Mouse (Mus musculus): Measurements from ENCODE around the gene Chrd.
A peak's percentile ranks its signal among the peaks of the same experiment; 100 is the strongest.

Chrd gene

DNA sequence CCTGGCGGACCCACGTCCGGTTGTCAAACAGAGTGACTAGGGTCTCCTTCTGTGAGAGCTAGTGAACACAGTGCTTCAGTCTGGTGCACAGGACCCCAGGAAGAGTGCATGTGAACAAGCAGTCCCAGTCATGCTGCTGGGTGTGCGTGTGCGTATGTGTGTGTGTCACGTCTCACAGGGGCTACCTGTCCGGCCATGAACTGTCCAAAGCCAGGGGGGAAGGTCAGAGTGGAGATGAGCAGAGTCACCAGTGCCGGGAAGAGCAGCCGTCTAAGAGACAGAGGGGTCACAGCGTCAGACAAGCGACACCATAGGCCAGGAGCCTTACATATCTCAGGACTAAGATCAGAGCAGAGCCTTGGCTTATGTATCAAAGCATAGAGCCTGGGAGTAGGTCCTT is 22.6 kb upstream of the Chrd start:
- DNase-seq (ENCODE audit: extremely low read depth, low read depth, low spot score): no peak

DNA sequence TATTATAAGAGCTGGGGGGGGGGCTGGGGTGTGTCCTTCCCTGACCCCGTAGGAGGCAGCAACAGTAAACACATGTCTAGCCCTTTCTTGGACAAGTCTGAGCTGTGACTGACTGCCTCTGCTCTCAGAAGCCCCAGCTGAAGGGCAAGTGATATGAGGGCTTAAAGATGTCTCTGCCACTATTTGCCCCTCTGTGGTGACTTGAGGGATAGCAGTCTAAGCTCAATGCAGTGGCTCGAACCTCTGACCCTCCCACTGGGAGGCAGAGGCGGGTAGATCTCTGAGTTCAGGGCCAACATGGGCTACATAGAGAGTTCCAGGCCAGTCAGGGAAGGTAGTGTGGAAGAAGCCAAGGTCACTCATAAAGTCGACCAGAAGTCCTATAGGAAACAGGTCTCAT is 22.1 kb upstream of the Chrd start:
- no peak for DNase-seq (ENCODE audit: extremely low read depth, low read depth, low spot score)

DNA sequence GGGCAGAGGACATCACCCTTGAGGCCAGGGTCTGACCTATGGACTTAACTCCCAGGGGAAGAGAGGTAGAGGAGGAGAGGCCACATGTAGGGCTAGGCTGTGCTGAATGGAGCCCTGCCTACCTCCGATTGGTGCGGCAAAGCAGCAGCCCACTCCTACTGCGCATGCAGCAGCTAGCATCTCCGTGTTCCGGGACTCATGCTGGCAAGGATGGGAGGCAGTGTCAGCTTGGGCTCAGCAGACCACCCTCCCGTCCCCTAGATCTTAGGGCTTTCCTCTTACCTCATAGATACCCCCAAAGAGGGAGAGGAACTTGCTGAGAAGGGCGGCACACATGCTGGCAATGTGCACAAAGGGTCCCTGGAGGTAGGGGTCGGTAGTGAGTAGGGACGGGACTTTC is 20.7 kb upstream of the Chrd start:
- no peak for DNase-seq (ENCODE audit: extremely low read depth, low read depth, low spot score)

DNA sequence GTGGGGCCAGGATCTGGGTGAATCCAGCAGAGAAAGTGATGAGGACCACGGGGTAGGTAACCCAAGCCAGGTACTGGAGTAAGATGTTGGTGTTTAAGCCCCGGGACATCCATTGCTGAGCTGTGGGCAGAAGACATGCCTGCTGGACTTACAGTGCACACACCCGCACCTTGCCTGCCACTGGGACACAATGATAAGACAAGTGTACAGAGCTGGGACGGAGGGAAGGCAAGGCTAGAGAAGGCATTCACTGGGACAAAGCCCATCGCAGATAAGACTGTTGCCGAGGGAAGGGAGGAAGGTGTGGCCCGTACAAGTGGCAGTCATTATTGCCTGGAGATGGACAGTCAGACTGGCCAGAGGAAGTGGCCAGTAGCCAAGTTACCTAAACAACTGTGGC is 20.0 kb upstream of the Chrd start:
- no peak for DNase-seq (ENCODE audit: extremely low read depth, low read depth, low spot score)

DNA sequence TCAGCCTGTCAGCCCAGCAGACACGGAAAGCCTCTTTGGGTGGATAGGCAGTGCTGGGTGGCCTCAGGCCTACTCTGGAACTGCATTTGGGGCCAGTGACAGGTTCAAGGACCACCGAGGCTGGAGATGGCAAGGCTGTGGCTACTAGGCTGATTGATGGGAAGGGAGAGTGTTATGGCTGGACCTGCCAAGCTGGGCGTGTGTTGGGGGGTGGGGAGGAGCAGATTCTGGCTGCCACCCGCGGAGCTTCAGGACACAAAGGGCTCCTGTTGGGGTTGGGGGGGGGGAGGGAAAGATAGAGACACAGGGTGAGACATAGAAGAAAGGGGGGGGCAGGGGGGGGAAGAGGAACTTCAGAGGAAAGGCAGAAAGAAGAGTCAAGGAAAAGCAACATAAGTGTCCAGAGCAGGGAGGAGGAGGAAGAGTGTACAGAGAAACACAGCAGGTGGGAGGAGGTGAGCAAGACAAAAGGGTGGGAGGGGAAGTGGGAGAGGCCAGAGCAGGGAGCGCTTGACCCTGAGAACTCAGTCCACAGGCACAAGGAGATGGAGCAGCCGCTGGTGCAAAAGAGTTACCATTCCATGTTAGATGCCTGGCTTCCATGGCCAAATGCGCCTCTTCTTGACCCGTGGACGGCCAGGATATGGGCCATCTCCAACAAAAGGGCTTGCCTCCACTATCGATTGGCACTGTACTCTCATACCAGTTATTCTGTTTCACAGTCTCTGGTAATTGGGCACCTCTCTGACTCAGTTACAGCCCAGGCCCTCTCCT is 18.4 kb upstream of the Chrd start:
- DNase-seq (ENCODE audit: extremely low read depth, low read depth, low spot score): no peak

DNA sequence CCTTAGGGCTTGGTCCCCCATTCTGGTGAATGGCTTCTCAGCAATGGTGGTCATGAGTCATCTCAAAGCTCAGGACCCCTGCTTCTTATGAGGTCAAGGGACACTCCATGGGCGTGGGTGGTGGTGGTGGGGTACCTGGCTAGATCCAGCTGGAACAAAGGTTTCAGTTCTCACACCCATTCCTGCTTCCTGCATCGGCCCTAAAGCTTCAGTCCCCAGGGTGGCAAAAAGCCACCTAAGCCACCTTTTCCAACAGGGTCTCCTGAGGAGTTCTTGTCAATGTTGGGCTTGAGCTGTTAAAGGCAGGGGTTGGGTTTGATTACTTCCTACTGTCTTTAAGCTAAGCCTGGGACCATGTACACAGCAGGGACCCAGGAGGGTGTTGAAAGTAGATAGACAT is 17.8 kb upstream of the Chrd start:
- DNase-seq (ENCODE audit: extremely low read depth, low read depth, low spot score): no peak

DNA sequence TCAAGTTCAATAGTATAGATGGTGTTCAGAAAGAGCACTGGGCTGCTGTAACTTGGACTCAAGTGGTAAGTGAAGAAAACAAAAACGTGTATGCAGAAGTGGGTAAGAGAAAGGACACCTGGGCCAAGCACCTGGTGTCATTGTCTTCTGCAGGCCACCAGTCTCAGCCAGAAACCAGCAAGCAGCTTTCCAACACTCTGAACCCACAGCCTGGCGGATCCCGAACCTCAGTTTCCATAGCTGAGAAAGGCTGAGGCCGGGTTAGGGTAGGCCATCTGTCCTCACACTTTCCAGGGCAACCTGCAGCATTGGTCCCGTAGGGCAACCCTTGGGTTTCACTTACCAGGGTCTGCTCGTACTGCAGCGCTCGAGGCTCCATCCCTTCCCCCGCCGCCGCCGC is 17.4 kb upstream of the Chrd start:
- no peak for DNase-seq (ENCODE audit: extremely low read depth, low read depth, low spot score)

DNA sequence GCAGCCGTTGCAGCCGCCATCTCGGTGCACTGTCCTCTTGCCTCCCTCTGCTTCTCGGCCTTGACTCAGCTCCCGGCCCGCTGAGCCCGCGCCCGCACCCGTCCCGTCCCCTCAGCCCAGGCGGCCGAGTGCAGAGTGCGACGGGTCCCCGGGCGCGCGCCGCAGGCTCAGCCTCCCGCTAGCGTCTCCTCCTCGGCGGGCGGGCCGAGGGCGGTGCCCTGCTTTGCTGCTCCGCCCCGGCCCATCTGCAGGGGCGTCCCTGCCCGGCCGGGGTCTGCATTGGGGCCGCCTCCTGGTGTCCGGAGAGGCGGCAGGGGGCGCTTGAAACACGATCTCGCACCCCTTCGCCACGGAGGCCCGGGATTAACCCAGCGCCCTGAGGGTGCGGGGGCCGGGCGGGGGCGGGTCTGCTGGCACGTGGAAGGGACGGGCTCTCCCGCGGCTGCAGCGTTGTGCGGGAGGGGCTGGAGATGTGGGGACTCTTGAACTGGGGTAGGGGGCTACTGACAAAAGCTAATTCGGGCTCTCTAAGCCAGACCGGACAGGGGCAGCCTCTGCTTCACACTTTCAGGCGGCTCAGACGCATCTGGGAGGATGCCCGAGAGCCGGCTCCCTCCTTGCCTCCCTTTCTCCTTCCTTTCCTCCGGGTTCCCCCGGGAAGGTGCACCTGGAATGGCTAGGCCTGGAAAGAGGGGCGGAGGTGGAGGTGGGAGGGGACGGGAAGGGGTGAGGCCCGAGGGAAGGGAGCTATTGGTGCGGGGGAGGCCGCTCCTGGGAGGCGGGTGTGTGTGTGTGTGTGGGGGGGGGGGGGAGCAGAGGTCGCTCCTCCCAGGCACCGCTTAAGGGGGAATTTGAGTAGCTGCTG is 16.7 kb upstream of the Chrd start:
- DNase-seq (ENCODE audit: extremely low read depth, low read depth, low spot score): no peak

DNA sequence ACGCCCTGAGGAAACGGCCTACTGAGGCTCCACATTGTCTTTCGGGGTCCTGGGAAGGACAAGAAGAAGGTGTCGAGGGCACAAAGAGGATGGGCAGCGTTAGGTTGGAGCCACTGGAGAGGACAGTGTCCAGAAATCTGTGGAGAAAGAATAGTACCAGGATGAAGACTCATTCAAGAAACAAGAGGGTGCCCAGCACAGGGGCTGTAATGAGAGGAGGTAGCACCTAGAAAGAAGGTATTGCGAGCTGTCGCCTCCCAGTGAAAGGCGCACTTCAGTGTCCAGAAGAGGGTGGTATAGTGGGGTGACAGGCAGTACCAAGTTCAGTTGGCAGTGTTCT is 16.1 kb upstream of the Chrd start:
- DNase-seq (ENCODE audit: extremely low read depth, low read depth, low spot score): no peak

DNA sequence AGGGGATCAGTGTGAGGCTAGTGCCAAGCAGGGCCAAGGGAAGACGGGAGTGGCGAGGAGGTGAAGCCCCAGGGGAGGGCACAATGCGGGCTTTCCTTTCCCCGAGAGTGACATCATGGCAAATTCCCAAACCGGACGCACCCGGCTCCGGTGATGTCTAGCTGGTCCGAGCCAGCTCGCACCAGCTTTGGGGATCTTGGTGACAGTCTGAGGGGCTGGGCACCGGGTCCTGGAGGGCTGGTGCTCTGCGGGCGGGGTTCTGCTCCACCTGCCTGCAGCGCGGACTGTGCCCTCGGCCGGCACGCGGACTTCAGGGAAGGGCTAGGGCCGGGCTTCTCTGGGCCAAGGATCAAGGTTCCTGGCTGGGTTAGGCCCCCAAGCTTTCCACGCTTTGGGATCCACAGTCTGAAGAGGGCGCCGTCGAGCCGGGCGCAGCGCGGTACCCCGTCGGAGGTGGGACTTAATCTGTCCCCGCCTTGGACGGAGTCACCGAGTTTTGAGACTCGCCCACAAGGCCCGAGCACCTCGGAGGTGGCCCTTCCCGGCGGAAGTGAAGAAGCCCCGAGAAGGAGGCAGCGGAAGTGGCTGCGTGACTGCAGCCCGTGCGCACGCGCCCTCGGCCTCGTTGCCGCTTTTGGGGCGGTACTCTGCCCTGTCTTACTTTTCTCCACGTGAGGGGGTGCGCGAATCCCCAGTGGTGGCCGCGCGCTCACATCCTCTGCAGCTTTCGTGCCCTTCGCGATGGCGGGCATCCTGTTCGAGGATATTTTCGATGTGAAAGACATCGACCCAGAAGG is 15.5 kb upstream of the Chrd start, which contains the start of the genes Polr2h and Clcn2:
Polr2h (plus strand) TSS at position 485 of the 797 bp plus-strand sequence.
Clcn2 (minus strand) TSS at position 566 of the 797 bp plus-strand sequence.
- DNase-seq (ENCODE audit: extremely low read depth, low read depth, low spot score): peak; percentile 68

DNA sequence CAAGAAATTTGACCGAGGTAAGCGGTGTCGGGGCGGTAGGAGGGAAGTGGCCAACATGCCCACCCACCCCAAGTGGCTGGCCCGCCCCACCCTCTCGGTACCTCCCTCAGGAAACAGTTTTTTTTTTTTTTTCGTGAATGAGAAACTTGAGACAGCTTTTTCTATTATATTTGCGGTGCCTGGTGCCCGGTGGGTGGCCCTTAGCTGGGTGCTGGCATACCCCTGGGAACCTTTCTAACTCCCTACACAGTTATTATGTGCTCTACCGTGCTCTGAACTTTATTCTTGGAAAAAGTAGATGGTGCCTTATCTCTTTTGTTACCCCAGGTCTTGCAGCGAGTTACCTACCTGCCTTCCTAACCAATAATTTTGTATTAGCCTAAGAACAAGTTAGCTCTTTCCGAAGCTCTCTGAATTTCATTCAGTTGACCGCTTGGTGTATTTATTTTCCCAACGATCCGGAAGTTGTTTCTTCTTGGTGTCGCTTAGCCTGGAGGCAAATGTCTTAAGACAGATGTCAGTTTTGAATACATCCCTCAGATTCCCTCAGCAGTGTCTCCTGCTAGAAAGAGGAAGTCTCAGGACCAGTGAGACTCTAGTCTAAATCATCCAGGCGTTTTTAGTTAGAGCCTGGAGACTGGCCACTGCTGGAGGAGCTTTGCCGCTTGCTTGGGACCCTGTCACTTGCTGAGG is 14.8 kb upstream of the Chrd start:
- DNase-seq (ENCODE audit: extremely low read depth, low read depth, low spot score): no peak

DNA sequence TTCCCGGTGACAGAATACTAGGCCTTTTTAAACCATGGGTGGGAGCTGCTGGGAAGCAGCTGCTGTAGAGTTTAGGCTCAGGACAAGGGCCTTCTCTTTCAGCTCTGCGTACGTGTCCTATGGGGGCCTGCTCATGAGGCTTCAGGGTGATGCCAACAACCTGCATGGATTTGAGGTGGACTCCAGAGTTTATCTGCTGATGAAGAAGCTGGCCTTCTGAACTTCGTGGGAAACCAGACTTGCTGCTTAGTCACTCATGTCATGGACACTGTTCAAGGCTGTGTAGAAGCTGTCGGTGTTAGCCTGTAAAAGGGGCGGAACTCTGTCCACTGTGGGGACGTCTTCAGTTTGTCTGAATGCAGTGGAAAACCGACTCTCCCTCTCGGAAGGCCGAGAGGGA is 11.1 kb upstream of the Chrd start:
- no peak for DNase-seq (ENCODE audit: extremely low read depth, low read depth, low spot score)

DNA sequence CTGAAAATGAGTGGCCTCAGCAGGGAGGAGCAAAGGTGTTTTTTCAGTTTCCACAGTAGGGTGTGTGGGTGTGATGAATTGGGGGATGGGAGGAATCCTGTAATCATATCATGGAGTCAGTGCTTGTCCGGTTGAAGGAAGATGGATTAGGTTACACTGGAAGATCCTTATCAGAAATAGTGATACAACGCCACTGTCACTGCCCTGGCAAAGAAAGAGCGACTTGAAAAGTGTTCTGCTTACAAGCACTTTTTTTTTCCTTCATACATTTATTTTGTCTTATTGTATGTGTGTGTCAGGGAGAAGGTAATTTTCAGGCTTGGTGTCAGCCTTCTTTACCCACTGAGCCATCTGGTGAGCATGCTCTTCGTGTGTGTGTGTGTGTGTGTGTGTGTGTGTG is 10.2 kb upstream of the Chrd start:
- no peak for DNase-seq (ENCODE audit: extremely low read depth, low read depth, low spot score)

DNA sequence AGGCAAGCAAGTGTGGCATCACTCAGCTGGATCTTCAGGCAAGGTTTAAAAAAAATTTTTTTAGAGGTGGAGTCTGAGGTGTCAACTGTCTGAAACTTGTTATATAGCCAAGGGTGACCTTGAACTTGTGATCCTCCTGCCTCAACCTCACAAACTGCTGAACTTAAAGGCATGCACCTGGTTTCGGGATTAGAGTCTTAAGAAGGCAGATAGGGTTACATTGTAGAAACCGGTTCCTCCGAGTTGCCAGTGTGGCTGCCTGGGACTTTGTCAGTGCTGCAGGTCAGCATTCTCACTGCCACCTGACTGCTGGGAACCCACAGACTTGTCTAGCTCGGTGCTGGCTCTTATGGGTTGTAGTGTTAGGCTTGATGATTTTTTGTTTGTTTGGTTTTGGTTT is 9.7 kb upstream of the Chrd start:
- no peak for DNase-seq (ENCODE audit: extremely low read depth, low read depth, low spot score)

DNA sequence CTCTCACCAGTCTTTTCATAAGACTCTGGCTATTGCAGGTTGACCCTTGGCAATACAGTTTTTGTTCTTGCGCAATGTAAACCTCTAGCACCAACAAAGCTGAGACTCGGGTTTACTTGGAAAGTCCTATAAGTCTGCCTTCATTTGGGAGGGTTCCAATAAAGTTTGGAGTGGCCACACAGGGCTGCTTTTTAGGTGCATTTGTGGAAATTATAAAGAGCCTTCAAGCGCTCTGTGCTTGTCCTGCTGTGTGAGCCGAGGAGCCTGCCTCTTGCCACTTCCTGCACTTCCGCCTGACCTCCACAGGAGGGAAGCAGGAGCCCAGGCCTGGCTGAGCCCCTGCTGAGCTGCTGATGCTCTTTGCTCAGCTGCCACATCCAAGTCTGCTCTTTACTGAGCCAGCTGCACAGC is 8.6 kb upstream of the Chrd start:
- DNase-seq (ENCODE audit: extremely low read depth, low read depth, low spot score): no peak

DNA sequence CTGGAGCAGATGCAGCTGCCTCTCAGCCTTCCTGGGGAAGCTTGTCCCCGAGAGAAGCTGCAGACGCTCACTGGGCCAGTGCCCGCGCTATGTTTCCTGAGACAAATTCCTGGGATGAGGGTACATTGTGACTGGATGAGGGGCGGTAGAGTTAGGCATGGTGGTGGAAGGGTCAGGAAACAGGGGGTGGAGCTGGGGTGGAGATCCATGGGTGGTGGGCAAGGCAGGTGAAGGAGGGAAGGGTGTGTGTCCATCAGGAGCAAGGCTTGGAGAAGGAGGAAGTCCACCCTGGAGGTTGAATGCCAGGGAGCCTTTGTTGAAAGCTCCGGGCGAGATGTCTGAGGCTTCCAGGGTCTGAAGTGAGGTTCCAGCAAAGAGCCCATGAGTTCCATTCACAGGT is 7.6 kb upstream of the Chrd start:
- DNase-seq (ENCODE audit: extremely low read depth, low read depth, low spot score): no peak

DNA sequence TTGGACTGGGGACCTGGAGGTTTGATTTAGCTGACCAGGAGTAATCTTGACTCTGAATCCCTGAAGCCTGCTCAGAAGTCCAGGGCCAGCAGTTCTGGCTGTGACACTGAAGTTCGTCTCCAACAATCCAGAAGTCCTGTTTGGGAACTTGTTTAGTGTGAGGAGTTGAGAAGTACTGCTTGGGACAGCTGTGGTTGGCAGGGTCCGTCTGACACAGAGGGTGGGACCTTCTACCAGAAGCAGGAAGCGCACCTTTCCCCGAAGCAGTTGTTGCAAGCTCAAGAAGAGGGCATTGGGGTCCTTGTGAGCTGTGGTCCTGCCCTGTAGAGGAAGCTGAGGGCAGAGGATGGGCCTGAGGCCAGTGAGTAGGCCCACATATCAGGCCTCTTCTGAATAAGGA is 7.2 kb upstream of the Chrd start:
- DNase-seq (ENCODE audit: extremely low read depth, low read depth, low spot score): no peak

DNA sequence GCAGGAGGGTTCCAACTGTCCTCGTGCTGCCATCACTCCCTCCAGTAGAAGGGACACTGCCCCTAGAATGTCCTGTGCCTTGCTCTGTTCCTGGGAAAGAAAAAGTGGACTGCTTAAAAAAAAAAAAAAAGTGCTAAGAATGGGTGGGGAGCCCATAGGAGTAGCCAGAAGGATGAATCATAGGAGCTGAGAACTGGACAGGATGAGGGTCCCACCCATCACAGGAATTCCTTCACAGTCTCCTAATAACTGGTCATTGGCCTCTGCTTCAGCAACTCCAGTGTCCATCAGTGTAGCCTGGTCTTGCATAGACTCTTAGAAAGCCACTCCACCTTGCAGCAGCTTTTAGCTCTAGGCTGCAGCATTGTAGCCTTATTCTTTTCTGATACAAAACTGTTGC is 6.5 kb upstream of the Chrd start:
- no peak for DNase-seq (ENCODE audit: extremely low read depth, low read depth, low spot score)

DNA sequence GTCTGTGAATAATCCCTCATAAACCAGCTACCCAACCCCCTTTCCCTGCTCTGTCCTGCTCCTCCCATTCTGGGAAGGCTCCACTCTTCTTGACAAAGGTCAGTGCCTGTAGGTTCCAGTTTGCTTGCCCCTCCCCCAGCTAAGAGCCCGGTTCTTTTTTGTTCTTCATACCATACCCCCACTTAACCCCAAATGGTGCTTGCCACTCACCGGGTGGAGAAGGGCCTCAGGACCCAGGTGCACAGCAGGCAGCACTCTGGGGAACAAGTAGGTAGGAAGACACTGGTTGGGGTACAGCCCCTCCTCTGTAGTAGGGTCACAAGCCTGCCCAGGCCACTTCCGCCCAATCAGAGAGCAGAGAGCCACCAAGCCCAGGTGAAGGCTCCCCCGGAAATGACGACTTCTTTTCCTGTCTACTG is 2.6 kb upstream of the Chrd start:
- no peak for DNase-seq (ENCODE audit: extremely low read depth, low read depth, low spot score)

DNA sequence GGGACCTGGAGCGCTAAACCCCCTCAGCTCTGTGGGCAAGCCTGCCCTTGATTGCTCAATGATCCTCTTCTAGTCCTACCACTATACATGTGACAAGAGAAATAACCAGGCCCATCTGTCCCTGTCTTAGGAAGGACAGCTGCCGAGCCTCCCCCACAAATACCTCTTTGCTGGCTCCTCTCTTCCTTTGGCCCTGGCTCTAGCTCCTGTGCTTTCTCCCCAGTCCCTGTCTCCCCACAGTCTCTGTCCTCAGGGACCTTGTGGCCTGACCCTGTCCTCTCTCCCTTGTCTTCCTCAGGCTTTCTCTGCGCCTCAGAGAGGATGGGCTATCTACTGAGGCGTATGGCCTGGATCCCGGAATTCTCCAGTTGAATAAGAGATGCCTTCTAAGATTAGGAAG is 1.2 kb upstream of the Chrd start:
- DNase-seq (ENCODE audit: extremely low read depth, low read depth, low spot score): no peak

Data from fat pad, adult 2 months (tissue).